Mouse (Mus musculus): ENCODE measurements around the gene Reps2. TPM values are rescaled to one million over a fixed set of nuclear protein-coding genes. Genes with fewer than 3 reads are reported as not detected.

Gene Reps2
- polyA plus RNA-seq, 1 experiment from 2014 or later: 4.3 TPM

DNA sequence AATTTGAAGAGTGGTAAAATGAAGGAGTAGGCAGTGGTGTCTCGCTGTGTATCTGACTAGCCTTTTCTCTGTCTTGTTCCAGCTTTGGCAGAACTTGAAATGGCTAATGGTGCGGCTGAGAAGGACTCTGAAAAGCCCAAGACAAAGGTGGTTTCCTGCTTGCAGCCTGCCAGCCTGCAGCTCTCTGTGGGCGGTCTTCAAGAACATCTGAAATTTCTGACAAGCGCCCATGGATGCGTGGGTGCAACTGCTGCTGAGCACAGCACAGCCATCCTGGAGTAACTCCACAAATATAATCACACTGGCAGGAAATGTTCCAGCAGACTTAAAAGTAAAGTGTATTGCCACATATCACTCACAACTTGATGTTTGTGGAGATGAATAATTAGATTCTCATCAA is 181.3 kb downstream of the Reps2 start:
- no peak overlapping the region for H3K9ac ChIP-seq (replicated peaks)
- no peak overlapping the region for H3K4me2 ChIP-seq (replicated peaks)
- H3K4me1 ChIP-seq: no peaks in the 10 kb centered on the region
- H3K36me3 ChIP-seq: no peaks in the 10 kb centered on the region
- no peaks in the 10 kb centered on the region for H3K27me3 ChIP-seq
- ATAC-seq (replicated peaks): no peak
- H3K4me3 ChIP-seq: no peak overlapping the region
- H3K9me3 ChIP-seq: no peaks in the 10 kb centered on the region
- H3K27ac ChIP-seq (replicated peaks): no peak overlapping the region
- WGBS: 35% methylated on average over 5 of the region's 5 CpGs

DNA sequence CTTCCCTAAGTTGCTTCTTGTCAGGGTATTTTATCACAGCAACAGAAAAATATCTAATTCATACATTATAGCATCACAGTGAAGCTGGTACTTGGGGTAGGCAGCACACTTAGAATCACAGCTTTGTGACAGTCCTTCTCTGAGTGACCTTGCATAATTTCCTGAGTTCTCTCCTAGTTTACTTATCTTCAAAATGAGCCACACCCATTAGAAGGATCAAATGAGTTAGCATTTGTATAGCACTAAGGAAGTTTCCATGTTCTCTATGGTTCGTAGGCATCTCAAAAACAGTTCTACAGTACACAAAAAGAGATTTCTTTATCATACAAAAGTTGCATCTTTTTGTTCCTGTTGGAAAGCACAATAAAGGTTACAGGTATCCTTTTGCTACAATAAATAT is 187.0 kb downstream of the Reps2 start:
- no peak overlapping the region for H3K27ac ChIP-seq (replicated peaks)
- no peaks in the 10 kb centered on the region for H3K9me3 ChIP-seq
- H3K9ac ChIP-seq (replicated peaks): no peak overlapping the region
- H3K4me1 ChIP-seq: no peaks in the 10 kb centered on the region
- WGBS: 84% methylated on average over 1 of the region's 1 CpGs
- H3K27me3 ChIP-seq: no peaks in the 10 kb centered on the region
- H3K4me3 ChIP-seq: no peak overlapping the region
- ATAC-seq (replicated peaks): no peak
- H3K36me3 ChIP-seq: no peaks in the 10 kb centered on the region
- H3K4me2 ChIP-seq (replicated peaks): no peak overlapping the region

DNA sequence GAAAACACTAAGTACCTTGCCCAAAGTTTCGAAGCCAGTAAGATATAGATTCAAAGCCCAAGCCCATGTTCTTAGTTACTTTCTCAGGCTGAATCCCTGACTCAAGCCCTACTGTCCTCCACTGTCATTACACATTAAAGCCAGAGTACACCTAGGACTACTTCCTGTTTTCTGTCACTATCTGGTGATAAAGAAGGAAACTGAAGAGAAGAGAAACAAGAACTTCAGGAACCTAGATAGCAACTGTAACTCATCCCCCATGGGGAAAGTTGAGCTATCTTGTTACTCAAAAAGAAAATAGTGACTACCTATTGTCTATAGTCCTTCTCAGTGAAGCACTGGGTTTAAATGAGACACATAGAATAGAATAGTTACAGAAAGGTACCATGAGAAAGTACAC is 188.1 kb downstream of the Reps2 start:
- no peak for ATAC-seq (replicated peaks)
- Histone ChIP-seq H3K27ac (replicated peaks) (no peak overlapping the region), H3K9ac (replicated peaks) (no peak overlapping the region), H3K27me3 (no peaks in the 10 kb centered on the region), H3K9me3 (no peaks in the 10 kb centered on the region), H3K4me2 (replicated peaks) (no peak overlapping the region), H3K36me3 (no peaks in the 10 kb centered on the region), H3K4me1 (no peaks in the 10 kb centered on the region), H3K4me3 (no peak overlapping the region)
- WGBS: 75% methylated on average over 1 of the region's 1 CpGs

- Histone ChIP-seq H3K4me2 (replicated peaks) (no peak overlapping the region), H3K27me3 (no peaks in the 10 kb centered on the region), H3K36me3 (no peaks in the 10 kb centered on the region), H3K27ac (replicated peaks) (no peak overlapping the region), H3K9ac (replicated peaks) (no peak overlapping the region), H3K4me3 (no peak overlapping the region), H3K9me3 (no peaks in the 10 kb centered on the region), H3K4me1 (no peaks in the 10 kb centered on the region)
- ATAC-seq (replicated peaks): no peak
- WGBS: 70% methylated on average over 7 of the region's 7 CpGs
Observed at GRCm38 (mm10) chrX:162453821-162454402, 189.5 kb downstream of the Reps2 start.

- Histone ChIP-seq H3K4me3 (no peak overlapping the region), H3K4me2 (replicated peaks) (no peak overlapping the region), H3K27ac (replicated peaks) (no peak overlapping the region), H3K36me3 (no peaks in the 10 kb centered on the region), H3K27me3 (no peaks in the 10 kb centered on the region), H3K9me3 (no peaks in the 10 kb centered on the region), H3K9ac (replicated peaks) (no peak overlapping the region), H3K4me1 (no peaks in the 10 kb centered on the region)
- no peak for ATAC-seq (replicated peaks)
Observed at GRCm38 (mm10) chrX:162452642-162453041, 190.8 kb downstream of the Reps2 start.

DNA sequence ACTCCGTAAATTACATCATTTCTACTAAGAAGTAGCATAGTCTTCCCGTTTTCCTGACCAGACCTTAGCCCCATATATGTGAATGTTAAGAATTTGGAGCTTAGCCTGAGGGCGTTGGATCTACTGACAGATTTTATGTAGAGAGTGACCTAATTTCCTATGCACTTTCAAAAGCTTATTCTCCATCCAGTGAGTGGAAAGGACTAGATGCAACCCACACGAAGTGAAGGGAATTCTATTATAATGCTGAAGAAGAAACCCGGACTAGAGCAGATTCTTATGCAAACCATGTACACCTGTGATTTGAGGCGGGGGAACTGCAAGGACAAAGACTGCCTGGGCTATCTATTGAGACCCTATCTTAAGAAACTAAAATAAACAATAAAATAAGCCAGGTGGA is 195.5 kb downstream of the Reps2 start:
- Histone ChIP-seq H3K9ac (replicated peaks) (no peak overlapping the region), H3K27ac (replicated peaks) (no peak overlapping the region), H3K36me3 (no peaks in the 10 kb centered on the region), H3K4me2 (replicated peaks) (no peak overlapping the region), H3K9me3 (no peaks in the 10 kb centered on the region), H3K4me3 (no peak overlapping the region), H3K27me3 (no peaks in the 10 kb centered on the region), H3K4me1 (no peaks in the 10 kb centered on the region)
- 70% methylated on average over 6 of the region's 6 CpGs for WGBS
- no peak for ATAC-seq (replicated peaks)

GRCm38 (mm10) chrX:162446678-162447318 is 196.7 kb downstream of the Reps2 start:
- Histone ChIP-seq H3K27ac (replicated peaks) (no peak overlapping the region), H3K9ac (replicated peaks) (no peak overlapping the region), H3K27me3 (no peaks in the 10 kb centered on the region), H3K4me1 (no peaks in the 10 kb centered on the region), H3K4me2 (replicated peaks) (no peak overlapping the region), H3K36me3 (no peaks in the 10 kb centered on the region), H3K9me3 (no peaks in the 10 kb centered on the region), H3K4me3 (no peak overlapping the region)
- ATAC-seq (replicated peaks): no peak
- 94% methylated on average over 2 of the region's 2 CpGs for WGBS

GRCm38 (mm10) chrX:162443387-162443786 is 200.1 kb downstream of the Reps2 start:
- Histone ChIP-seq H3K4me1 (no peaks in the 10 kb centered on the region), H3K27me3 (no peaks in the 10 kb centered on the region; the same call in 1 of the 2 replicates), H3K4me3 (no peak overlapping the region), H3K27ac (replicated peaks) (no peak overlapping the region), H3K9me3 (no peaks in the 10 kb centered on the region), H3K4me2 (replicated peaks) (no peak overlapping the region), H3K36me3 (no peaks in the 10 kb centered on the region), H3K9ac (replicated peaks) (no peak overlapping the region)
- ATAC-seq (replicated peaks): no peak
- 75% methylated on average over 1 of the region's 1 CpGs for WGBS

GRCm38 (mm10) chrX:162442970-162443369 is 200.5 kb downstream of the Reps2 start:
- Histone ChIP-seq H3K36me3 (no peaks in the 10 kb centered on the region), H3K27ac (replicated peaks) (no peak overlapping the region), H3K4me3 (no peak overlapping the region), H3K9ac (replicated peaks) (no peak overlapping the region), H3K9me3 (no peaks in the 10 kb centered on the region), H3K4me2 (replicated peaks) (no peak overlapping the region), H3K4me1 (no peaks in the 10 kb centered on the region), H3K27me3 (no peaks in the 10 kb centered on the region; the same call in 1 of the 2 replicates)
- ATAC-seq (replicated peaks): no peak
- 25% methylated on average over 1 of the region's 1 CpGs for WGBS

DNA sequence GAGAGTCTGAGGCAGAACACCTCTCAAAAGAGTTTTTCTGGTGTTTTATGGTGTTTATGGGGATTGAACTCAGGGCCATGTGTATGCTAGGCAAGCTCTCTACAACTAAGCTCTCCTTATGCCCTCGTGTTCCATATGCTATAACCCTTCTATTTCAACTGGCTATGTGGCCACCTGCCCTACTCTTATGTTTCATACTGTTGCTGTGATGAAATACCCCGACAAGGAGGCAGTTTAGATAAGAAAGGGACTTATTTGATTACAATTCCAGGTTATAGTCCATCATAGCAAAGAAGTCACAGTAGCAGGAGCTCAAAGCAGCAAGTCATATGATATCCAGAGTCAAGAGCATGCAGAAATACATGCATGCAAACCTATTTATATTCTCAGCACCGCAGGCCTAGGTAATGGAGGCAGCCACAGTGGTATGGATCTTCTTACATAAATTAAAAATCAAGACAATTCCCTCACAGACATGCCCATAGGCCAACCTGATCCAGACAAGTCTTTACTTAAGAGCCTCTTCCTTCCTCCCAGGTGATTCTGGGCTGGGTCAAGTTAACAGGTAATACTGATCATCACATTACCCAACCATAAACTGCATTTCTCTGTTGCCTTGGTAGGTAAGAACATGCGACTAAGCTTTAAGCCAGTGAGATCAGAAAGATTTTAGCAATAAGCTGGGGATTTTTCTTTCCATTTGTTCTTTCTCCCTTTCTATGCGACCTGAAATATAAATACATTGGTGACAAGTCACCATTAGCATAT is 210.5 kb downstream of the Reps2 start:
- H3K36me3 ChIP-seq: no peaks in the 10 kb centered on the region
- whole genome bisulfite sequencing: 70% methylated on average over 5 of the region's 5 CpGs
- no peaks in the 10 kb centered on the region for H3K27me3 ChIP-seq
- H3K4me2 ChIP-seq (replicated peaks): no peak overlapping the region
- no peak overlapping the region for H3K9ac ChIP-seq (replicated peaks)
- H3K9me3 ChIP-seq: no peaks in the 10 kb centered on the region
- ATAC-seq (replicated peaks): no peak
- H3K27ac ChIP-seq (replicated peaks): no peak overlapping the region
- no peak overlapping the region for H3K4me3 ChIP-seq
- H3K4me1 ChIP-seq: no peaks in the 10 kb centered on the region

GRCm38 (mm10) chrX:162427698-162428097 is 215.8 kb downstream of the Reps2 start:
- Histone ChIP-seq H3K36me3 (no peaks in the 10 kb centered on the region), H3K9me3 (no peaks in the 10 kb centered on the region), H3K9ac (replicated peaks) (no peak overlapping the region), H3K27ac (replicated peaks) (no peak overlapping the region), H3K4me1 (no peaks in the 10 kb centered on the region), H3K4me2 (replicated peaks) (no peak overlapping the region), H3K4me3 (no peak overlapping the region), H3K27me3 (no peaks in the 10 kb centered on the region)
- ATAC-seq (replicated peaks): no peak
- 78% methylated on average over 2 of the region's 3 CpGs for WGBS

GRCm38 (mm10) chrX:162419431-162419830 is 224.0 kb downstream of the Reps2 start:
- 77% methylated on average over 3 of the region's 3 CpGs for WGBS
- Histone ChIP-seq H3K9ac (replicated peaks) (no peak overlapping the region), H3K27ac (replicated peaks) (no peak overlapping the region), H3K4me1 (no peaks in the 10 kb centered on the region), H3K36me3 (no peaks in the 10 kb centered on the region), H3K9me3 (no peaks in the 10 kb centered on the region), H3K4me2 (replicated peaks) (no peak overlapping the region), H3K27me3 (peaks cover under 1% of the 10 kb centered on the region; the same call in 1 of the 2 replicates), H3K4me3 (no peak overlapping the region)
- ATAC-seq (replicated peaks): no peak

All from forebrain, embryonic 15.5 days (tissue).